In the genomic region with DNA sequence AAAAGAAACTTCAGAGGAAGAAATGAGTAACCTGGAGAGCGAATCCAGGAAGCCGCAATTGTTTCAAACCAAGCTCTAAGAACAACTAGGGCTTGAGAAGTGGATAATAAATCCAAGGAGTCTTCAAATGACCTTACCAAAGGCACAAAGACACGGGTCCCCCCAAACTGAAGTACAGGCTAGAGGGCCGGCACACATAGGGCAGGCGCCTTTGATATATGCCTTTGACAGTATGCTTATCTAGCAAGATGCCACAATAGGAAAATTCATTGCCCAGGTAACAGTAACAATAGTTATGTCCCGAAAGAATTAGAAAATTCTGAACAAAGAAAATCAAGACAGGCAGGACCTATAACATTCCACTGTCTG, we compare ENCODE assay signal across 8 mouse cellular contexts. TPM values are rescaled to one million over a fixed set of nuclear protein-coding genes. Genes with fewer than 3 reads are reported as not detected.
DNase-seq lines count a peak whose midpoint lies in the region; ATAC-seq and TF ChIP-seq lines count a peak whose summit lies in the region.

No protein-coding gene starts in this region.

- intact Hi-C loops in heart, postnatal 10 days (cut with DNase I), result loop anchor here (2.0 to 10.0 kb wide), 4 partner anchors 31 to 1043 kb away; no protein-coding TSS in a partner anchor
- intact Hi-C loops in gastrocnemius, postnatal 36 days (cut with DNase I), result loop anchor here (2.0 to 10.0 kb wide), 3 partner anchors 31 to 746 kb away; partner anchors contain the start of gene Foxj2

- no peak for TF ChIP-seq RAD21 in CH12.LX (IDR thresholded peaks at IDR 0.05; ENCODE audit: low read depth, low read length)

- ATAC-seq in forebrain, postnatal 0 days, result no peak; the same call in 1 of the 2 replicates
- ATAC-seq in liver, embryonic 14.5 days (ENCODE audit: insufficient read depth), result no peak

- peak overlapping the region; percentile 85 for H3K4me3 ChIP-seq in heart, embryonic 10.5 days
- no peak overlapping the region for H3K4me3 ChIP-seq in CH12.LX (replicated peaks in 1 of 3; ENCODE audit: low read depth in 2 of 3, low read length in 2 of 3, poor library complexity in 1 of 3)
- peak overlapping the region; percentile 79 for H3K4me3 ChIP-seq in forebrain, postnatal 0 days (ENCODE audit: low read depth, low read length)
- peak overlapping the region; percentile 91 to 93; a peak in 2 of 4 replicates for H3K4me3 ChIP-seq in liver, embryonic 14.5 days (ENCODE audit: insufficient read depth in 1 of 2, low read depth in 2 of 2, low read length in 2 of 2)

- dilution Hi-C loops in CH12.LX (cut with MboI; ENCODE audit: extremely low pct_ligation_motif_present, extremely low pct_unique_long_range_greater_than_20kb, low sequenced_read_pairs), result no loop called here

- in situ Hi-C loops in CH12.LX (cut with MboI; ENCODE audit: low pct_ligation_motif_present, low pct_unique_long_range_greater_than_20kb, low sequenced_read_pairs), result loop anchor here (5.0 kb wide), 2 partner anchors 51 to 84 kb away; no protein-coding TSS in a partner anchor

- no peak for TF ChIP-seq POLR2A in CH12.LX (IDR thresholded peaks at IDR 0.05; ENCODE audit: low read depth, low read length)

- peaks cover 25% of the 10 kb centered on the region for H3K4me1 ChIP-seq in heart, embryonic 10.5 days
- H3K4me1 ChIP-seq in CH12.LX (ENCODE audit: control insufficient read depth in 1 of 2, insufficient read depth in 2 of 2), result peaks cover 0 to 48% of the 10 kb centered on the region in 2 experiments; a peak in 3 of 4 replicates
- H3K4me1 ChIP-seq in forebrain, postnatal 0 days (ENCODE audit: insufficient read depth), result peaks cover 11% of the 10 kb centered on the region
- H3K4me1 ChIP-seq in liver, embryonic 14.5 days (replicated peaks; ENCODE audit: control insufficient read depth in 2 of 2, insufficient read depth in 2 of 2, low read length in 1 of 2), result peaks cover 10% of the 10 kb centered on the region in 2 experiments

- no peak for TF ChIP-seq CTCF in CH12.LX (conservative IDR thresholded peaks at IDR 0.05 in 1 of 2, IDR thresholded peaks at IDR 0.05 in 1 of 2; ENCODE audit: low read depth in 2 of 2, low read length in 2 of 2)
- TF ChIP-seq CTCF in forebrain, postnatal 0 days (IDR thresholded peaks at IDR 0.05; ENCODE audit: low read depth), result no peak
- no peak for TF ChIP-seq CTCF in liver, embryonic 14.5 days (IDR thresholded peaks at IDR 0.05; ENCODE audit: low read depth)

- peak overlapping the region; percentile 90 for H3K27ac ChIP-seq in heart, embryonic 10.5 days
- no peak overlapping the region for H3K27ac ChIP-seq in CH12.LX (ENCODE audit: insufficient read depth, low read depth)
- peak overlapping the region; percentile 40; the same call in 1 of the 2 replicates for H3K27ac ChIP-seq in forebrain, postnatal 0 days (ENCODE audit: low read depth, low read length)
- H3K27ac ChIP-seq in liver, embryonic 14.5 days, result no peak overlapping the region

- no peak for TF ChIP-seq EP300 in CH12.LX (IDR thresholded peaks at IDR 0.05; ENCODE audit: low read length)
- TF ChIP-seq EP300 in liver, embryonic 14.5 days (IDR thresholded peaks at IDR 0.05; ENCODE audit: low read depth), result no peak

- 71% methylated on average over 6 of the region's 6 CpGs for WGBS in heart, embryonic 10.5 days
- 74% methylated on average over 6 of the region's 6 CpGs for WGBS in forebrain, postnatal 0 days
- WGBS in liver, embryonic 14.5 days (ENCODE audit: insufficient replicate concordance), result 72% methylated on average over 6 of the region's 6 CpGs

- no peak for DNase-seq in heart, embryonic 10.5 days (ENCODE audit: low spot score)
- no peak for DNase-seq in heart, postnatal 10 days
- no peak for DNase-seq in CH12.LX (ENCODE audit: extremely low read depth)
- DNase-seq in forebrain, postnatal 0 days, result no peak
- DNase-seq in liver, embryonic 14.5 days (ENCODE audit: low read depth in 3 of 3, low spot score in 3 of 3), result no peak
- no peak for DNase-seq in ovary, adult 18-20 months (ENCODE audit: low spot score)
- no peak for DNase-seq in spleen, adult 12 weeks (ENCODE audit: low spot score)
- DNase-seq in gastrocnemius, postnatal 36 days, result no peak

- peaks cover 34% of the 10 kb centered on the region for H3K79me2 ChIP-seq in CH12.LX (replicated peaks; ENCODE audit: control insufficient read depth, extremely low read depth, insufficient read depth, poor library complexity, severe bottlenecking)

- H3K9me3 ChIP-seq in heart, embryonic 10.5 days, result no peaks in the 10 kb centered on the region
- H3K9me3 ChIP-seq in CH12.LX (replicated peaks; ENCODE audit: low read length), result no peaks in the 10 kb centered on the region
- no peaks in the 10 kb centered on the region for H3K9me3 ChIP-seq in forebrain, postnatal 0 days (ENCODE audit: low read length)
- H3K9me3 ChIP-seq in liver, embryonic 14.5 days (ENCODE audit: control insufficient read depth, low read length), result no peaks in the 10 kb centered on the region

- peaks cover 7% of the 10 kb centered on the region for H3K36me3 ChIP-seq in heart, embryonic 10.5 days
- H3K36me3 ChIP-seq in CH12.LX (replicated peaks in 1 of 2; ENCODE audit: control insufficient read depth in 1 of 2, insufficient read depth in 1 of 2, low read length in 1 of 2), result peaks cover 5 to 21% of the 10 kb centered on the region in 2 experiments
- peaks cover 7% of the 10 kb centered on the region; the same call in 1 of the 2 replicates for H3K36me3 ChIP-seq in forebrain, postnatal 0 days (ENCODE audit: insufficient read depth)
- peaks cover 12% of the 10 kb centered on the region for H3K36me3 ChIP-seq in liver, embryonic 14.5 days (replicated peaks; ENCODE audit: control insufficient read depth, insufficient read depth, low read depth)

- no peak overlapping the region for H3K9ac ChIP-seq in CH12.LX (ENCODE audit: insufficient read depth, low read depth)
- H3K9ac ChIP-seq in forebrain, postnatal 0 days, result no peak overlapping the region; the same call in 1 of the 2 replicates
- H3K9ac ChIP-seq in liver, embryonic 14.5 days (replicated peaks), result no peak overlapping the region

- peak overlapping the region; percentile 21; the same call in 1 of the 2 replicates for H3K4me2 ChIP-seq in CH12.LX (ENCODE audit: insufficient read depth, low read depth, poor library complexity, severe bottlenecking)
- H3K4me2 ChIP-seq in forebrain, postnatal 0 days (ENCODE audit: low read depth), result peak overlapping the region; percentile 84; the same call in 1 of the 2 replicates
- peak overlapping the region; percentile 90 for H3K4me2 ChIP-seq in liver, embryonic 14.5 days (ENCODE audit: low read depth)

- H3K27me3 ChIP-seq in heart, embryonic 10.5 days (ENCODE audit: insufficient read depth, poor library complexity, severe bottlenecking), result no peaks in the 10 kb centered on the region
- H3K27me3 ChIP-seq in CH12.LX (replicated peaks), result no peaks in the 10 kb centered on the region
- no peaks in the 10 kb centered on the region for H3K27me3 ChIP-seq in forebrain, postnatal 0 days (ENCODE audit: insufficient read depth, low read length)
- no peaks in the 10 kb centered on the region for H3K27me3 ChIP-seq in liver, embryonic 14.5 days (ENCODE audit: control insufficient read depth, insufficient read depth, low read length)

TF ChIP-seq in CH12.LX, 34 proteins besides CTCF, POLR2A, EP300 and RAD21 (continues in another document):
- no peak for TF ChIP-seq JUN (IDR thresholded peaks at IDR 0.05; ENCODE audit: insufficient read depth, low read depth, low read length)
- no peak for TF ChIP-seq UBTF (IDR thresholded peaks at IDR 0.05; ENCODE audit: low read depth, low read length)
- no peak for TF ChIP-seq MAFK (IDR thresholded peaks at IDR 0.05; ENCODE audit: insufficient replicate concordance, low read length)
- TF ChIP-seq TCF12 (IDR thresholded peaks at IDR 0.05; ENCODE audit: low read depth, low read length), result no peak
- TF ChIP-seq PAX5 (IDR thresholded peaks at IDR 0.05; ENCODE audit: low read length), result no peak
- TF ChIP-seq MEF2A (IDR thresholded peaks at IDR 0.05; ENCODE audit: borderline replicate concordance, low read depth, low read length), result no peak
- TF ChIP-seq JUND (conservative IDR thresholded peaks at IDR 0.05; ENCODE audit: low read depth, low read length), result no peak
- no peak for TF ChIP-seq ETS1 (conservative IDR thresholded peaks at IDR 0.05; ENCODE audit: low read depth, low read length)

RNA-seq across cellular contexts. Expression of gene M6pr, which starts 0.4 kb away (rescaled TPM):
- 98.0 and 102 TPM in 2 replicates for polyA plus RNA-seq in heart, embryonic 10.5 days (2016; fragmentation: Nextera tagmentation; extraction: Ambion mirVana)
- 10 to 100 TPM; 51.8 to 52.1 TPM for total RNA-seq in heart, postnatal 10 days (2021)
- total RNA-seq in CH12.LX (2012; rRNA removed) (148 and 170 TPM in 2 replicates), CH12.LX (2014; rRNA removed) (291 and 317 TPM in 2 replicates)
- 228 and 240 TPM in 2 replicates for polyA plus RNA-seq in CH12.LX (2012; ENCODE audit: insufficient read length, low read depth)
- 51.9 and 52.9 TPM in 2 replicates for total RNA-seq in forebrain, postnatal 0 days (2014; rRNA removed)
- 42.6 and 44.0 TPM in 2 replicates for polyA plus RNA-seq in forebrain, postnatal 0 days (2015; fragmentation: Nextera tagmentation; extraction: Ambion mirVana)
- polyA plus RNA-seq in liver, embryonic 14.5 days (2012; rRNA removed), result 36.5 and 48.1 TPM in 2 replicates
- 84.2 and 95.4 TPM in 2 replicates for polyA plus RNA-seq in liver, embryonic 14.5 days (2014; fragmentation: Nextera tagmentation; extraction: Ambion mirVana)
- 10 to 100 TPM; 17.1 to 20.7 TPM for total RNA-seq in gastrocnemius, postnatal 36 days (2021)

RNA-seq across cellular contexts. Expression of gene Klrg1, which starts 25.4 kb away (rescaled TPM):
- not detected in 2 replicates for polyA plus RNA-seq in heart, embryonic 10.5 days (2016; fragmentation: Nextera tagmentation; extraction: Ambion mirVana)
- total RNA-seq in heart, postnatal 10 days (2021), result not detected
- 1.4 and 2.0 TPM in 2 replicates for total RNA-seq in CH12.LX (2012; rRNA removed)
- 4.7 and 6.0 TPM in 2 replicates for total RNA-seq in CH12.LX (2014; rRNA removed)
- 2.8 and 3.7 TPM in 2 replicates for polyA plus RNA-seq in CH12.LX (2012; ENCODE audit: insufficient read length, low read depth)
- total RNA-seq in forebrain, postnatal 0 days (2014; rRNA removed), result 0.15 and 2.7 TPM in 2 replicates
- 0.91 and 1.1 TPM in 2 replicates for polyA plus RNA-seq in forebrain, postnatal 0 days (2015; fragmentation: Nextera tagmentation; extraction: Ambion mirVana)
- polyA plus RNA-seq in liver, embryonic 14.5 days (2012; rRNA removed), result not detected in 2 replicates
- not detected in 2 replicates for polyA plus RNA-seq in liver, embryonic 14.5 days (2014; fragmentation: Nextera tagmentation; extraction: Ambion mirVana)
- total RNA-seq in gastrocnemius, postnatal 36 days (2021), result not detected

RNA-seq across cellular contexts. Expression of gene Phc1, which starts 32.2 kb away (rescaled TPM):
- polyA plus RNA-seq in heart, embryonic 10.5 days (2016; fragmentation: Nextera tagmentation; extraction: Ambion mirVana), result 15.9 and 21.8 TPM in 2 replicates
- 10 to 100 TPM; 22.1 to 24.3 TPM for total RNA-seq in heart, postnatal 10 days (2021)
- total RNA-seq in CH12.LX (2012; rRNA removed) (4.1 and 6.5 TPM in 2 replicates), CH12.LX (2014; rRNA removed) (2.1 and 2.9 TPM in 2 replicates)
- 9.9 and 13.8 TPM in 2 replicates for polyA plus RNA-seq in CH12.LX (2012; ENCODE audit: insufficient read length, low read depth)
- total RNA-seq in forebrain, postnatal 0 days (2014; rRNA removed), result 53.6 and 75.7 TPM in 2 replicates
- polyA plus RNA-seq in forebrain, postnatal 0 days (2015; fragmentation: Nextera tagmentation; extraction: Ambion mirVana), result 21.9 and 24.6 TPM in 2 replicates
- 2.2 and 2.3 TPM in 2 replicates for polyA plus RNA-seq in liver, embryonic 14.5 days (2012; rRNA removed)
- 1.8 and 1.9 TPM in 2 replicates for polyA plus RNA-seq in liver, embryonic 14.5 days (2014; fragmentation: Nextera tagmentation; extraction: Ambion mirVana)
- 10 to 100 TPM; 17.6 to 22.9 TPM for total RNA-seq in gastrocnemius, postnatal 36 days (2021)

Comparison
In these comparisons a context has a peak if more than half of its experiments do, and no peak if none do; other contexts are left out.
1. H3K27ac ChIP-seq: peak in heart, embryonic 10.5 days (single experiment) and forebrain, postnatal 0 days (single experiment); none in CH12.LX (single experiment) and liver, embryonic 14.5 days (single experiment).
2. H3K4me3 ChIP-seq: peak in heart, embryonic 10.5 days (single experiment), forebrain, postnatal 0 days (single experiment) and liver, embryonic 14.5 days (2 of 2); none in CH12.LX (0 of 3).
3. H3K4me2 ChIP-seq: peak in every context shown above with its lines; median percentile 90 in liver, embryonic 14.5 days; 84 in forebrain, postnatal 0 days; 21 in CH12.LX.